Mouse (Mus musculus) 3134 (cell line): ENCODE measurements around the gene Mrps16.
A peak's percentile ranks its signal among the peaks of the same experiment; 100 is the strongest.

Experiments used
- DNase-seq: peaks from one replicate; pipeline ENCODE4 v3.0.0-alpha.2; 2011; ENCODE audit warnings: low spot score; ENCODE audit not compliant: insufficient read length; ENCODE audit errors: extremely low read depth

Gene Mrps16

DNA sequence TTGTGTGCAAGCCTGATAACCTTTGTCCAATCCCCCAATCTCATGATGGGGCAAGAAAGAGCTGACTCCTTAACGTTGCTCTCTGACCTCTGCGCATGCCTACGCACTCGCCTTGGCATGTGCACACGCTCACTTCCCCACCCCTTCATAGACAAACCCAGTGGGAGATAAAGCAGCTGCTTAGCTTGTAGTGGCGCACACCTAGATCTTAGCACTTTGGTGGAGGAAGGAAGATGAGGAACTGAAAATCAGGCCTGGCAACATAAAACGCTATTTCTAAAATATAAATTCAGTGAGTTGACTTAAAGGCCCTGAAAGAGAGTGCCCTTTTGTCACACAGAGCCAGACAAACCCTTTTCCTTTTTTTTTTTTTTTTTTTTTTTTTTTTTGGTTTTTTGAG is 22.6 kb downstream of the Mrps16 start:
- DNase-seq, result no peak

DNA sequence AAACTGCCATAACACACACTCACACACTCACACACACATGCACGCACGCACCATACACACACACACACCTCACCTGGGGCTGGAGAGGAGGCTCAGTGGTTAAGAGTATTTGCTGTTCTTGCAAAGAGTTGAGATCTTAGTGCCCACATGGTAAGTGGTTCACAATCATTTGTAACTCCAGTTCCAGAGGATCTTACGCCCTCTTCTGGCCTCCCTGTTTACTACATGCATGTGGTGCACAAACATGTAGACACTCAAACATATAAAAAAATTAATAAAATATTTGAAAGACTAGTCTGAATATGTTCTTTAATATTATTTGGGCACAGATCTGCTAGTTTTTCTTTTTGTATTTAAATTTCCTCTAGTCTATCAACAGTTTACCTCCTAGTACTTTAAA is 25.2 kb downstream of the Mrps16 start:
- no peak for DNase-seq

DNA sequence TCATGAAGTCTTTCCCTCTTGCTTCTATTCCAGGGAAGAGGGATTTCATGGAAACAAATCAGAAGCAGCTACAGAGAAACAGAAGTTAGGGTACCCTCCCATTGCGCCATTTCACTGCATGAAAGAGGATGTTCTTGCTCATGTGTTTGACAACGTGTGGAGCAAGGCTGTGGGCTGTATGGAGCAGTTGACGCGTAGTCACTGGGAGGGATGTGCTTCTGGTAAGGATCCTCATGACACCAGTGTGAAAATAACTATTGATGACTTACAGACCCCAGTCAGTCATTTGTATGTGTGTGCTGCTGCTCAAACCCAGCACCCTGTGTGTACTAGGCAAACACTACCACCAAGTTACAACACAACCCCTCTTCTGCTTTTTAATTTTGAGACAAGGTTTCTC is 30.2 kb downstream of the Mrps16 start:
- DNase-seq, result no peak

DNA sequence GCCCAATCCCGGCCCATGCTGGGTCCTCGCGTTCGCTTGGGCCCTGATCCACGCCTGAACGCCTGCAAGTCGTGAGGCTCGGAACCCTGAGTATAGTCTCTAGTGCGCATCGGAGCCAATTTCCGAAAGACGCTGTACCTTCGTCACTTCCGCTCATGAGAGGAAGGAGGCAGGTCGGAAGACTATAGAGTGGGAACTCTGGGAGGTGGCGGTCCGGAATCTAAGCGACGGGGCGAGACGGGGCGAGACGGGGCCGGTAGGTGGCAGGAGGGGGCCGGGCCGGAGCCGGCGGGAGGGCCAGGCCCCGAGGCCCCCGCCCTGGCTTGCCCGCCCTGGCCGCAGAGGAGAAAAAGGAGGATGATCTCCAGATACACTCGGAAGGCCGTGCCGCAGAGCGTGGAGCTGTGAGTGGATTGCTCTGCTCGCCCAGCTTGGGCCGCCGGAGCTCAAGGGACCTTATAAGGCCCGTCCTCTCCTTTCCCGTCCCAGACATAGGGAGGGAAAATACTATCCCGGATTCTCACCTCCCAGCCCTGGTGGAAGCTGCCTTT is 45.4 kb downstream of the Mrps16 start, which contains the start of the genes Ecd and Fam149b:
Gene Ecd (minus strand): TSS at position 131 of the 551 bp plus-strand sequence.
Gene Fam149b (plus strand): TSS at position 172 of the 551 bp plus-strand sequence.
- peak; percentile 87 for DNase-seq

DNA sequence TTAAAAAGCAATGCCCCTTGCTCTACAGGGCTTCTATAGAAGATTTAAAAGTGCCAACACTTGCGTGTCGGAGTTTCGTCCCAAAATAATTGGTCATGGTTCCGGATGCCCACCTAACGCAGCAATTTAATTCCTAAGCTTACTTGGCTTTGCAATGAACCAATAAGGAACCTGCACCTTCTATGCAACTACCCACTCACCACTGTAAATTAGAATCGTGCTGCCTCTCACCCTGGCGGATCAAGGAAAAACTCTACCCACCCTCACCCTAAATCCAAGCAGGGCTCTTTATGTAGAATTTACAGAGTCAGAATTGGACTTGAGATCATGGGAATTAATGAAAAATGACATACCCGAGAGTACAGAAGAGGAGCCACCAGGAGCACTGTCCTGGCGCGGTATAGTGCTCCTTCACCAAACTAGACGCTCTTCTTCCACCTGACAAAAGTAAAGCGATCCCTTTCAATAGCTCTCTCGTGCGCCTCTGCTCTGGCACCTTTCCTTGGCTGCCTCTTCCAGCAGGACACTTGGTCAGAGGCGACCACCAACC is 45.9 kb downstream of the Mrps16 start:
- DNase-seq, result no peak

DNA sequence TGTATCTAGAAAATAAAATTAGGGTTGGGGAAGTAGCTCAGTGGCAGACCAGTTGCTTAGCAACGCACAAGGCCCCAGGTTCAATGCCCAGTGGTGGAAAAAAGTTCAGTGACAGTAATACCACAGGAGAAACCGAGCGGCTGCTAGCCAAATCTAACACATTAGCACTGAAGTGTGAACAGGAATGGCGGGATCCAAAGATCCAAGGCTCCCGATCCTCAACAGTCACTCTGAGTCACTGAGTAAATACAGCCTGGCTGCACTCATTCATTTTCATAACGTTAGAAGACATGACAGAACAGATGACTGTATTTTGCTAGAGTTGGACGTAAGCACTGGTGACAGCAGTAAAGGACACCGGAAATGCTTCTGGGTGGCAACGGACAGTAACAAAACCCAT is 47.5 kb downstream of the Mrps16 start:
- DNase-seq, result peak; percentile 51

DNA sequence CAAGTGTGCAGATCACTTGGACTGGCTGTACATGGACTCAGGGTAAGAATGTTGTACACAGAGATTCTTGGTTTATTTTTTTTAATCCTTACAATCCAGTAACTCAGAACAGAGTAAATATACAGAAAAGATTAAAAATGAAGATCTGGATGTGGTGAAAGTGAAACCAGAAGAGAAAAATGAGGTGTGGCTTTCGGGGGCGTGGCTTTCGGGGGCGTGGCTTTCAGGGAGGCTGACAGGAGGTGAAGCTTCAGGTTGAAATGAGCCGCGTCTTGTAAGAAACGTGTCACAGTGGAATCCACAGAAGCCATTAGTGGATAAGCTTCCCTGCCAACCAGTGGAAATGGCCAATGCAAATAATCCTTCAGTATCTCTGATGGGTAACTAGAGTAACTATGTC is 52.6 kb downstream of the Mrps16 start:
- no peak for DNase-seq

DNA sequence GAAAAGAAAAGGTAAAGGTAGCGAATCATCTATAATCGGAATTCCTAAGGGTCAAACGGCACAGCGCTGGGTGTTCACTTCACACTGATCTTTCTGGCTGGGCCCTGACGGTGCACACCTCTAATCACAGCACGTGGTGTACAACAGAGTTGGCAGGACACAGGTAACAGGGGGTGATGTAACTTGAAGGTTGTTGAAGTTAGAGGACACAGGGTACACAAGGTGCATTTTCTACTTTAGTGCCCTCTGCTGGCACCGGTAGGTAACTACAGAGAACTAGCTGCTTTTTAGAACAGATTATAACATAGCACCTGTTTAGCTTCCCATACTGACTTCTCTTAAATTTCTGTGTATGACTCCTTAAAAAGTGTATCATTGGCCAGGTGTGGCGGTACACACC is 53.3 kb downstream of the Mrps16 start:
- DNase-seq, result no peak

DNA sequence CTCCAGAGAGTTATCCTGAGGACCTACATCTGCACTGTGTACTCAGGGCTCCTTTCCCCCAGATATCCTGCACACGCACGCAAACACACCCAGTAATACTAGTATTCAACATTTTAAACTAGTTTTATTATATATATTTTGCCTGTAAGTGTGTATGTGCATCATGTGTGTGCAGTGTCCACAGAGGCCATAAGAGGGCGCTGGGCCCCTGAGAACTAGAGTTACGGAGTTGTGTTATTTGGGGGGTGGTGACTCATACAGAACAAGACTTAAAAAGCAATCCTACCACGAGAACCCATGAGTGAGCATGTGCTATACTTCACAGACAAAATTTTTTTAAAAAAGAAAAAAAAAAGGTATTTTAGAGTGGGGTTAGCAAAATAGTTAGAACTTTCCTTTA is 54.0 kb downstream of the Mrps16 start:
- DNase-seq, result no peak
